Mouse (Mus musculus): Measurements from ENCODE around the gene Chic2. TPM values are rescaled to one million over a fixed set of nuclear protein-coding genes. Genes with fewer than 3 reads are reported as not detected.

Gene Chic2
- polyA plus RNA-seq, 1 experiment from 2014 or later, result 37.7 TPM

DNA sequence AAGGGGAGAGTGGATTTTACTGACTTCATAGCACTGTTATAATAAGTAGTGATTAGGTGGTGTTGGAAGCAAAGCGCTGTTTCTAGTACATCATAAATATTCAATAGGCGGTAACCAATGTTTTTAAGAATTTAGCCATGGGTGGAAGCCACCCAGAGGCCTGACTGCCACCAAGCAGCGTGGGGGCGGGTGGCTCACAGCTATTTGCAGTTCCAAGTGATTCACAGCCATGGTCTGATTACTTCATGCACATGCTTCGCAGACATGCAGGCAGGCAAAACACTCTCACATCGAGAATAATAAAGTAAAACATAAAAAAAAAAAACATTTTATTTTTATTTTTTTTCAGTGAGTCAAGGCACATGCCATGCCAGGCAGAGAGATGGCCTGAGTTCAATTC is 75.2 kb downstream of the Chic2 start:
- ATAC-seq, result no peak
- WGBS, result 90% methylated on average over 6 of the region's 6 CpGs
- peaks cover 36% of the 10 kb centered on the region for H3K27me3 ChIP-seq

DNA sequence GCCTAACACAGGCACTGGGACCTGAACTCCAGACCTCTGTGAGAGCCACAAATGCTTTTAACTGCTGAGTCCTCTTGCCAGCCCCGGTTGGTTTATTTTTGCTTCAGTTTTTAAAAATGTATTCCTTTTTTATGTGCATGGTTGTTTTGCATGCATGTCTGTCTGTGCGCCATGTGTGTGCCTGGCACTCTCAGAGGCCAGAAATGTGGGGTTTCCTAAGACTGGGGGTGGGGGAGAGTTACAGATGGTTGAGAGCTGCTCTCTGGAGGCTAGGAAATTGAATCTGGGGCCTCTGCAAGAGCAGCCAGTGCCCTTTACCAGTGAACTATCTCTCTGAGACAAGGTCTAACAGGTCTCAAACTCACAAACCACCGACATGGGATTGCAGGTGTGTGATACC is 76.7 kb downstream of the Chic2 start:
- Histone ChIP-seq H3K9me3 (replicated peaks) (no peaks in the 10 kb centered on the region), H3K4me2 (no peak overlapping the region), H3K4me1 (peaks cover 9% of the 10 kb centered on the region), H3K27ac (no peak overlapping the region), H3K36me3 (ENCODE audit: poor library complexity, severe bottlenecking) (no peaks in the 10 kb centered on the region), H3K9ac (no peak overlapping the region), H3K4me3 (no peak overlapping the region), H3K27me3 (peaks cover 40% of the 10 kb centered on the region)
- no peak for ATAC-seq
- 80% methylated on average over 3 of the region's 3 CpGs for WGBS

More for the DNA sequence above, 75.2 kb downstream of the Chic2 start:
- Histone ChIP-seq H3K4me2 (no peak overlapping the region), H3K9ac (no peak overlapping the region), H3K36me3 (ENCODE audit: poor library complexity, severe bottlenecking) (no peaks in the 10 kb centered on the region), H3K9me3 (replicated peaks) (no peaks in the 10 kb centered on the region), H3K27ac (no peak overlapping the region), H3K4me3 (no peak overlapping the region), H3K4me1 (peaks cover 9% of the 10 kb centered on the region)

DNA sequence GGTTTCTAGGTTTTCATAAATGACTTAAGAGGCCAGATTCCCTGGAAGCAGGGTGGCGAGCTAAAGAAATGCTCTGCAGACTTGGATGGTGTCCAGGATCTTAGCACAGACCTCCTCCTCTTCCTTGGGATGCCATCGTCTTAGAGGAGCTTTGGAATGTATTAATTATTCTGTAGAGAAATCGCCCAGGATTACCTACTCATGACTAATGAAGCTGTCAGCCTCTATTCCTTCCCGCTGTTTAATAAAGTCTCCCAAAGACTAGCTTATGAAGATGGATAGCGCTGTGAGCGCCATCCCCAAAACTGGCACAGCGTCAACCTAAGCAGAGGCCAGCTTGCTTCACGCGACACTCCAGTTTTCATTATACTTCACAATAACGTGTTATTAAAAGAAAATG is 77.7 kb downstream of the Chic2 start:
- Histone ChIP-seq H3K9ac (no peak overlapping the region), H3K4me1 (peaks cover 9% of the 10 kb centered on the region), H3K9me3 (replicated peaks) (no peaks in the 10 kb centered on the region), H3K36me3 (ENCODE audit: poor library complexity, severe bottlenecking) (no peaks in the 10 kb centered on the region), H3K27ac (no peak overlapping the region), H3K4me2 (0 out of 2 replicates have a peak overlapping the region, but pooled peaks have one; percentile 15), H3K4me3 (no peak overlapping the region), H3K27me3 (peaks cover 43% of the 10 kb centered on the region)
- WGBS, result 32% methylated on average over 10 of the region's 10 CpGs
- ATAC-seq, result no peak

DNA sequence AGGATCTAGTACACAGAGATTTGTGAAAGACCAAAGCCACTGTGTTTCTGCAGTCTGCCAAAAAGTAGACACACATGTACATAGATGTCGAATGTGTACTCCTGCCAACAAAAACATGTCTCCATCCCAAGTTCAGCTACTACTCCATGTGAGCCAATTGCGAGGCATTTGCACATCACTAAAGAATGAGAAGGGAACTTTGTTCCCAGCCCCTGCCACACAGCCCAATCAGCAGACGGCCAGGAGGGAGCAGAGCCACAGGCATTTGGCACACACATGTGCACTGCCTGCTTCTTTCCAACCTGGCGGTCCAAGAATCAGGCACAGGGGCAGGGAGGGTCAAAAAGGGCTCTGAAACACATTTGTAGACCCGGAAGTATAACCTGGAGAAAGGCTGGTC is 81.8 kb downstream of the Chic2 start:
- Histone ChIP-seq H3K4me2 (no peak overlapping the region), H3K9me3 (replicated peaks) (no peaks in the 10 kb centered on the region), H3K4me1 (peaks cover 12% of the 10 kb centered on the region), H3K9ac (no peak overlapping the region), H3K27me3 (peaks cover 65% of the 10 kb centered on the region), H3K27ac (no peak overlapping the region), H3K36me3 (ENCODE audit: poor library complexity, severe bottlenecking) (no peaks in the 10 kb centered on the region), H3K4me3 (no peak overlapping the region)
- 75% methylated on average over 5 of the region's 5 CpGs for WGBS
- no peak for ATAC-seq

DNA sequence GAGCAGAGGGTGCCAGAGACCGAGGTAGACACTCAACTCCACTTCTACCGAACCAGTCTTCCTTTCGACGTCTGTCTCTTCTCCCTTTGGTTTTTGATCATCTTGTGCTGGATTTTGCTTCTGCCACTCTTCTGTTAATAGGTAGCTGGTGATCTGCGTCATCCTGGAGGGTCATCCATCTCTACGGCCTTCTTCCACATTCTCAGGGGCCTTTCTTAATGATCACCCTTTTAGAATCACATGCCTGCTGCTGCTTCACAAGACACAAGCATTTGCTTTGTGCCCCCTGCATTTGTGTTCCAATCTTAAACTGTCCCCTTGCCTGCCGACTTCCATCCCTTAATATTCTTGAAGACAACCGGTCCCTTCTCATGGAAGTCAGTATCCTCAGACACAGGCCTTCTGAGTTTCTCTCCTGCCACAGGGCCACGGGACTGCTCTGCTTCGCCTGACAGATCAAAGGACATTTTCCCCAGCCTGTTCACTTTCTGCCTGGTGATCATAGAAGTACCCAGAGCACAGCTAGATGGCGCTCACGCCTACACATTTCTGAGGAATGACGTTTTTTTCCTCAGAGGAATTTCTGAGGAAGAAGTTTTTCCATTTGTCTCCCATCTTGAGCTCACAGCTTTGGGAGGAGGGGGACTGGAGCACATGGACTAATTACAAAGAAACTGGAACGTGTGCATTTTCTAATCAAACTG is 83.6 kb downstream of the Chic2 start:
- Histone ChIP-seq H3K36me3 (ENCODE audit: poor library complexity, severe bottlenecking) (no peaks in the 10 kb centered on the region), H3K27me3 (peaks cover 75% of the 10 kb centered on the region), H3K4me2 (no peak overlapping the region), H3K9ac (no peak overlapping the region), H3K9me3 (replicated peaks) (no peaks in the 10 kb centered on the region), H3K27ac (no peak overlapping the region), H3K4me1 (0 out of 2 replicates have a peak, but pooled peaks cover 3% of the 10 kb centered on the region), H3K4me3 (no peak overlapping the region)
- ATAC-seq, result peak; percentile 71; the same call in 1 of the 2 replicates
- 25% methylated on average over 14 of the region's 14 CpGs for WGBS

DNA sequence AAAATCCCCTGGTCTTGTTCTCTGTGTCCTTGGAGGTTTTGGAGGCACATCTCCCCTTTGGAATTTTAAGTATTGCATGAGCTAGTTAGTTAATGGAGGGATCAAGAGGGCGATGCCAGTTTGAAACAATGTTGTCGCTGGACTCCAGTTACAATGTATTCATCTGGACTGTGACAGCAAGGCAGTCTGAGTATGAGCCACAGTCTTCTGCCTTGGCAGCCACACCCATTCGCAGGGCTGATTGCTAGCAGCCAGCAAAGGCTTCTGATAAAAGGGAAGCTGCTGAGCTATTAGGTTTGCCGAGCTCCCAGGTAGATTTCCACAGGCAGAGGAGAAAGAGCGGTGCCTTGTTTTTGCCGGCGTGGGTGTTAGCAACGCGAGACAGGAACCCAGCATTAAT is 84.3 kb downstream of the Chic2 start:
- WGBS, result 61% methylated on average over 9 of the region's 9 CpGs
- Histone ChIP-seq H3K36me3 (ENCODE audit: poor library complexity, severe bottlenecking) (no peaks in the 10 kb centered on the region), H3K4me2 (no peak overlapping the region), H3K27ac (no peak overlapping the region), H3K9ac (no peak overlapping the region), H3K9me3 (replicated peaks) (no peaks in the 10 kb centered on the region), H3K4me3 (no peak overlapping the region), H3K4me1 (0 out of 2 replicates have a peak, but pooled peaks cover 3% of the 10 kb centered on the region), H3K27me3 (peaks cover 79% of the 10 kb centered on the region)
- no peak for ATAC-seq

DNA sequence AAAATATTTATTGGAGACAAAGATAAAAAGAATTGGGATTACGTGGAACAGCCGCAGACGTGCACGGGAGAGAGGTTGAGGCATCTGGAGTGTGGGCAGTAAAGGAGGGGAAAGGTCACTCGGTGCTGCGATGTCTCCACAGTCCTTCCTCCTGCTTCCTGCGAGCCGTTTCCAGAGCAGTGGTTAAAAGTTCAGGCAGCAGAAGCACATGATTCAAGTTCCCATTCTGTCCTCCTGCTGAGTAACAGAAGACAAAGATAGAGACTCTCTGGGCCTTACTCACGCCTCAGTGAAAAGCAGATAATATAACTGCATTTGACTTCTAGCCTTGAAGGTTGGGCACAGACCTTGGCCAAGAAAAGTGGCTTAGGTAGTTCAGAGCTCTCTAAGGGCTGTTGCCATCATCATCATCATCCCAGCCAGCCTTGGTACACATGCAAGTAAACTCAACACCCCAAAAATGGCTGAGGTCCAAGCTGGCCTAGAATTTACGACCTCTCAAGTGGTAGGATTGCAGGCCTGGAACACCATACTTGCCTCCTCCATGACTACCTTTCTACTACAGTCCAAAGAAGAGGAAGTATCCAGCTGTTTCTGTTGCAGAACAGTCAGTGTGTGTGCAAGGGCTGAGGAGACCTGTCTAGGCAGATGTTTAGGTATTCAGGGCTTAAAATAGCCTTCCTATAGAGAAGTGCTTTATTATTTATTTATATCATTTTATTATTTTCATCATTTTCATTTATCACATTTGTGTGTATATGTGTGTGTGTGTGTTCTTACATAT is 87.1 kb downstream of the Chic2 start:
- Histone ChIP-seq H3K4me3 (no peak overlapping the region), H3K27me3 (peaks cover 57% of the 10 kb centered on the region), H3K9me3 (replicated peaks) (no peaks in the 10 kb centered on the region)

DNA sequence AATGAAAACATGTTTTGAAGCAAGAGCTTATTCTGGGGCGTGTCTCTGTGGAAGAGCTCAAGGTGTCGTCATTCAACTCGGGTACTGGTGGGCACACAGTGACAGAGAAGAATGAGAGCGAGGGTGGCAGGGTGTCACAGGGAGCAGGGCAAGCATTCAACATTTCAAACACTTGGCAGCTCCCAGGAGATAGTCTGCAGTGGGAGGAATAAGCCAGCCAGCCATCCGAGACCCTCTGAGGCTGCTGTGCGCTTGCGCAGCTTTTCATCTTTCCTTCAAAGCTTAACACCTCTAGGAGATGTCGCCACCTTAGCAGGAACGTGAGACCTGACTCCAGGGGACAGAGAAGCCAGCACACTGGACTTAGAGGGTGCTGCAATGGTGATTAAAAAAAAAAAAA is 88.2 kb downstream of the Chic2 start:
- Histone ChIP-seq H3K27ac (no peak overlapping the region), H3K4me1 (0 out of 2 replicates have a peak, but pooled peaks cover 3% of the 10 kb centered on the region), H3K4me3 (no peak overlapping the region), H3K27me3 (peaks cover 54% of the 10 kb centered on the region), H3K9ac (no peak overlapping the region), H3K9me3 (replicated peaks) (no peaks in the 10 kb centered on the region), H3K4me2 (no peak overlapping the region), H3K36me3 (ENCODE audit: poor library complexity, severe bottlenecking) (no peaks in the 10 kb centered on the region)
- ATAC-seq, result no peak
- WGBS, result 60% methylated on average over 9 of the region's 9 CpGs

More for the DNA sequence above, 87.1 kb downstream of the Chic2 start:
- H3K9ac ChIP-seq, result no peak overlapping the region
- no peaks in the 10 kb centered on the region for H3K36me3 ChIP-seq (ENCODE audit: poor library complexity, severe bottlenecking)
- no peak overlapping the region for H3K4me2 ChIP-seq
- H3K4me1 ChIP-seq, result 0 out of 2 replicates have a peak, but pooled peaks cover 3% of the 10 kb centered on the region
- no peak for ATAC-seq
- 69% methylated on average over 10 of the region's 10 CpGs for WGBS
- H3K27ac ChIP-seq, result no peak overlapping the region

DNA sequence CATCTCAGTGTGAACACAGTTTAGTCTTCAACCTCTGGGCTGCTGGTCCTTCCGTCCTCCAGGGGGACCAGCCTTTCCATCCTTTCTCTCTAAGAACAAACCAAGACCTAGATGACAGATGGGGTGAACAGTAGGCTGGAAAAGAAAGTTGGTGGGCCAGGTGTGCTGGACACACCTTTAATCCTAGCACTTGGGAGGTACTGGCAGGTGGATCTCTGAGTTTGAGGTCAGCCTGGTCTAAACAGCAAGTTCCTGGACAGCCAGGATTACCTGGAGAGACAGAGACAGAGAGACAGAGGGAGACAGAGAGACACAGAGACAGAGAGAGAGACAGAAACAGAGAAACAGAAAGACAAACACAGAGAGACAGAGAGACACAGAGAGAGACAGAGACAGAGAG is 89.0 kb downstream of the Chic2 start:
- Histone ChIP-seq H3K27ac (no peak overlapping the region), H3K4me1 (0 out of 2 replicates have a peak, but pooled peaks cover 3% of the 10 kb centered on the region), H3K36me3 (ENCODE audit: poor library complexity, severe bottlenecking) (no peaks in the 10 kb centered on the region), H3K9ac (no peak overlapping the region), H3K9me3 (replicated peaks) (no peaks in the 10 kb centered on the region), H3K4me2 (no peak overlapping the region), H3K27me3 (peaks cover 54% of the 10 kb centered on the region), H3K4me3 (no peak overlapping the region)
- WGBS, result 90% methylated on average over 1 of the region's 1 CpGs
- no peak for ATAC-seq

DNA sequence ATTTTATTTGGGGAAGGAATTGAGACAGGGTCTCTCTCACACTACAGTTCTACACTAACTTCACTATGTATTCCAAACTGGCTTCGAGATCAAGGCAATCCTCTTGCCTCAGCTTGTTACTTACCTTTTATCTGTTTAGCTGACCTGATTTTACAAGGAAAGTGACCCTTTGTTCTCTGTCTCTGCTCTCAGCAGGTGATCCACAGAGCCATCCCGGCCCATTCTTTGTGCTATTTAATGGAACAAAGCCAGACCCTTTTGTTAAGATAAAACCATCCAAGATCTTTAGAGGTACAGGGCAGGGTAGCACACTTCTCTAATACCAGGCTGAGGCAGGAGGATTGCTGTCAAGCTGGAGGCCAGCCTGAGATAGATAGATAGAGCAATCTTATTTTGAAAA is 91.6 kb downstream of the Chic2 start:
- WGBS, result 13% methylated on average over 2 of the region's 2 CpGs
- H3K4me1 ChIP-seq, result no peaks in the 10 kb centered on the region
- no peak overlapping the region for H3K4me2 ChIP-seq
- H3K4me3 ChIP-seq, result no peak overlapping the region
- H3K9me3 ChIP-seq (replicated peaks), result no peaks in the 10 kb centered on the region
- H3K9ac ChIP-seq, result no peak overlapping the region
- peaks cover 51% of the 10 kb centered on the region for H3K27me3 ChIP-seq
- no peaks in the 10 kb centered on the region for H3K36me3 ChIP-seq (ENCODE audit: poor library complexity, severe bottlenecking)
- H3K27ac ChIP-seq, result no peak overlapping the region
- ATAC-seq, result no peak

DNA sequence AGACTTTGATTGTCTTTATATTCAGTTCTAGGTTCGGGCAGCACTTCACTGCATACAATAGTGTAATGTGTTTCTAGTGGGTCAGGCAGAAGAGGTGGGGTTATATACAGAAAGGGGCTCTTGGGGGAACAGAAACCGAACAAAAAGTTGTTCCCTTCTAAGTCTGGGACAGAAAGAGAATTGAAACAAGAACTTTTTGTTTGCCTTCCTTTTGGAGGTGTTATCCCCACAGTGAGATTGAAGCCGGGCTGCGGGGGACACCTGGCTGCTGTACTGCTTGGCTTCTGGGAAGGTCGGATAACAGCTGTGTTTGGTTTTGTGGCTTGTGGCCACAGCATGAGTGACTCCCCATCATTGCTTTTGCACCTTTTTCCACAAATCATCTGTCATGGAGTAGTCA is 93.2 kb downstream of the Chic2 start:
- Histone ChIP-seq H3K27ac (no peak overlapping the region), H3K27me3 (peaks cover 50% of the 10 kb centered on the region), H3K36me3 (ENCODE audit: poor library complexity, severe bottlenecking) (no peaks in the 10 kb centered on the region), H3K4me1 (no peaks in the 10 kb centered on the region), H3K9ac (no peak overlapping the region), H3K4me3 (no peak overlapping the region), H3K4me2 (no peak overlapping the region), H3K9me3 (replicated peaks) (no peaks in the 10 kb centered on the region)
- 80% methylated on average over 5 of the region's 5 CpGs for WGBS
- ATAC-seq, result no peak

DNA sequence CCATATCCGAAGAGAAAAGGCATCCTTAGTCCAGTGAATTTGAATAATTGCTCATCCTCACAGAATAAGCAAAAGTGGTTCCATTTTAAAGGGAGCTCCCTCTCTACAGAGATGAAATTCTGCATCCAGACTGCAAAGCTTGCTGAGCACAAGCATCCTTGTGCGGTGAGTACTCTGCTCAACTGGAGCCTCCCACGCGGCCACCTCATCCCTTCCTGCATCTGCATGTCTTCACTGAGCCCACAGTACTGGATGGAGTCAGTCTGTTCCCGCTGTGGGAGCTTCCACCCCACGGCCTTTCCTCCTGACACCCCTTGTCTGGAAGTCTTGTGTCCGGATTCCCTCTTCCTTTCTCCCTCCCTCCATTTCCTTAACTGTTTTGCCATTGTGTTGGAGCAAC is 95.3 kb downstream of the Chic2 start:
- H3K4me1 ChIP-seq, result 0 out of 2 replicates have a peak, but pooled peaks cover under 1% of the 10 kb centered on the region
- no peak overlapping the region for H3K4me2 ChIP-seq
- no peak overlapping the region for H3K27ac ChIP-seq
- H3K27me3 ChIP-seq, result peaks cover 56% of the 10 kb centered on the region
- no peaks in the 10 kb centered on the region for H3K9me3 ChIP-seq (replicated peaks)
- H3K36me3 ChIP-seq (ENCODE audit: poor library complexity, severe bottlenecking), result no peaks in the 10 kb centered on the region
- H3K9ac ChIP-seq, result no peak overlapping the region
- ATAC-seq, result no peak
- 76% methylated on average over 7 of the region's 7 CpGs for WGBS
- H3K4me3 ChIP-seq, result no peak overlapping the region
